Mouse (Mus musculus) lung, embryonic 16.5 days (tissue): ENCODE measurements around the gene Tnc. TPM values are rescaled to one million over a fixed set of nuclear protein-coding genes. Genes with fewer than 3 reads are reported as not detected.
"Not testable (repeated sequence)": the region's sequence is repeated elsewhere in the genome, so short reads cannot be mapped to it uniquely, and the experiment has no call there.

Source experiments
- ATAC-seq: fragments of 200-750 bp; cut with Nextera tagmentation; 2 replicates; pipeline ENCODE4 v1.8.0; 2017; ENCODE audit warnings: low read depth, mild to moderate bottlenecking, moderate library complexity
- H3K27ac ChIP-seq: fragments of 300-500 bp; sonication (generic); 2 replicates; pipeline ENCODE4 v1.5.1; 2014; ENCODE audit warnings: mild to moderate bottlenecking, control low read depth, low read length
- H3K27me3 ChIP-seq: fragments of 300-500 bp; sonication (generic); 2 replicates; pipeline ENCODE4 v1.6.1; 2014; ENCODE audit warnings: low read depth, low read length, mixed read lengths; ENCODE audit not compliant: control insufficient read depth, insufficient read depth
- H3K36me3 ChIP-seq: fragments of 300-500 bp; sonication (generic); 2 replicates; pipeline ENCODE4 v1.6.1; 2014; ENCODE audit warnings: low read length; ENCODE audit not compliant: control insufficient read depth, insufficient read depth
- H3K4me1 ChIP-seq: fragments of 300-500 bp; sonication (generic); replicated peaks from 2 replicates; pipeline ENCODE4 v1.6.1; 2014; ENCODE audit warnings: low read length, mixed read lengths; ENCODE audit not compliant: control insufficient read depth, insufficient read depth
- H3K4me2 ChIP-seq: fragments of 300-500 bp; sonication (generic); 2 replicates; pipeline ENCODE4 v1.6.1; 2014; ENCODE audit warnings: low read depth, low read length, control low read depth
- H3K4me3 ChIP-seq: fragments of 300-500 bp; sonication (generic); 2 replicates; pipeline ENCODE4 v1.5.1; 2014; ENCODE audit warnings: mild to moderate bottlenecking, low read length, control low read depth
- H3K9ac ChIP-seq: fragments of 300-500 bp; sonication (generic); 2 replicates; pipeline ENCODE4 v1.6.1; 2014; ENCODE audit warnings: low read length, control low read depth
- H3K9me3 ChIP-seq: fragments of 300-500 bp; sonication (generic); 2 replicates; pipeline ENCODE4 v1.6.1; 2016; ENCODE audit warnings: low read length; ENCODE audit not compliant: control insufficient read depth
- WGBS: fragments of 180-500 bp; shearing (Covaris S2); extraction: QIAGEN DNeasy Blood & Tissue Kit; methylation state at CpG from one replicate; pipeline ENCODE4 v1.1.7; 2014; 5-methylcytosine and 5-hydroxymethylcytosine counted together
- polyA plus RNA-seq: library from polyadenylated mRNA; unstranded; fragments of >200 nt; fragmentation: Nextera tagmentation; extraction: Ambion mirVana; gene quantifications from 2 replicates; pipeline ENCODE4 v1.2.1, GENCODE M21; 2015

Tnc gene
- polyA plus RNA-seq, 1 experiment from 2014 or later: 45.2 TPM

GRCm38 (mm10) chr4:63963410-63963809 is 83.4 kb downstream of the Tnc start:
- ATAC-seq: peak; percentile 69
- WGBS: 30% methylated on average over 1 of the region's 1 CpGs

GRCm38 (mm10) chr4:63961858-63962468 is 84.9 kb downstream of the Tnc start:
- H3K4me3 ChIP-seq: no peak overlapping the region
- no peaks in the 10 kb centered on the region for H3K27me3 ChIP-seq
- H3K9me3 ChIP-seq: no peaks in the 10 kb centered on the region
- ATAC-seq: no peak
- H3K4me2 ChIP-seq: no peak overlapping the region
- H3K27ac ChIP-seq: no peak overlapping the region
- H3K36me3 ChIP-seq: peaks cover 2% of the 10 kb centered on the region
- H3K9ac ChIP-seq: no peak overlapping the region
- WGBS: 88% methylated on average over 5 of the region's 5 CpGs
- no peaks in the 10 kb centered on the region; the same call in none of the 2 replicates for H3K4me1 ChIP-seq

More at GRCm38 (mm10) chr4:63963410-63963809, 83.4 kb downstream of the Tnc start:
- Histone ChIP-seq H3K27me3 (no peaks in the 10 kb centered on the region), H3K4me2 (no peak overlapping the region), H3K4me3 (no peak overlapping the region), H3K36me3 (peaks cover 2% of the 10 kb centered on the region), H3K27ac (no peak overlapping the region), H3K9me3 (no peaks in the 10 kb centered on the region), H3K9ac (no peak overlapping the region), H3K4me1 (no peaks in the 10 kb centered on the region; the same call in none of the 2 replicates)

GRCm38 (mm10) chr4:63958601-63959000 is 88.2 kb downstream of the Tnc start:
- no peak overlapping the region for H3K9ac ChIP-seq
- no peak overlapping the region for H3K27ac ChIP-seq
- no peaks in the 10 kb centered on the region for H3K27me3 ChIP-seq
- 37% methylated on average over 4 of the region's 4 CpGs for WGBS
- H3K36me3 ChIP-seq: no peaks in the 10 kb centered on the region; the same call in 1 of the 2 replicates
- no peak overlapping the region for H3K4me2 ChIP-seq
- no peaks in the 10 kb centered on the region; the same call in none of the 2 replicates for H3K4me1 ChIP-seq
- H3K4me3 ChIP-seq: no peak overlapping the region
- H3K9me3 ChIP-seq: no peaks in the 10 kb centered on the region
- ATAC-seq: 0 out of 2 replicates have a peak, but pooled peaks have one; percentile 23

GRCm38 (mm10) chr4:63950054-63950453 is 96.8 kb downstream of the Tnc start:
- Histone ChIP-seq H3K27ac (no peak overlapping the region), H3K4me3 (no peak overlapping the region), H3K9ac (no peak overlapping the region), H3K27me3 (no peaks in the 10 kb centered on the region), H3K9me3 (no peaks in the 10 kb centered on the region), H3K4me1 (no peaks in the 10 kb centered on the region), H3K36me3 (no peaks in the 10 kb centered on the region), H3K4me2 (no peak overlapping the region)
- WGBS: 79% methylated on average over 9 of the region's 9 CpGs
- no peak for ATAC-seq

GRCm38 (mm10) chr4:63948688-63949073 is 98.1 kb downstream of the Tnc start:
- not testable (repeated sequence) for H3K27me3 ChIP-seq, H3K36me3 ChIP-seq, H3K4me3 ChIP-seq, H3K4me2 ChIP-seq, H3K27ac ChIP-seq, H3K9me3 ChIP-seq, ATAC-seq, H3K9ac ChIP-seq, H3K4me1 ChIP-seq
- WGBS: 80% methylated on average over 5 of the region's 5 CpGs

GRCm38 (mm10) chr4:63948066-63948687 is 98.6 kb downstream of the Tnc start:
- peak; percentile 62 for ATAC-seq
- H3K4me2 ChIP-seq: peak overlapping the region; percentile 41
- H3K9ac ChIP-seq: no peak overlapping the region
- no peaks in the 10 kb centered on the region for H3K4me1 ChIP-seq
- no peak overlapping the region for H3K27ac ChIP-seq
- H3K9me3 ChIP-seq: no peaks in the 10 kb centered on the region
- 38% methylated on average over 12 of the region's 12 CpGs for WGBS
- H3K36me3 ChIP-seq: no peaks in the 10 kb centered on the region
- no peaks in the 10 kb centered on the region for H3K27me3 ChIP-seq
- 0 out of 2 replicates have a peak overlapping the region, but pooled peaks have one; percentile 20 for H3K4me3 ChIP-seq

GRCm38 (mm10) chr4:63943813-63944212 is 103.0 kb downstream of the Tnc start:
- Histone ChIP-seq H3K27me3 (no peaks in the 10 kb centered on the region), H3K4me2 (no peak overlapping the region), H3K4me1 (no peaks in the 10 kb centered on the region), H3K27ac (no peak overlapping the region), H3K9ac (no peak overlapping the region), H3K4me3 (no peak overlapping the region), H3K9me3 (no peaks in the 10 kb centered on the region), H3K36me3 (no peaks in the 10 kb centered on the region)
- no peak for ATAC-seq
- 65% methylated on average over 5 of the region's 5 CpGs for WGBS

- Histone ChIP-seq H3K9me3 (no peaks in the 10 kb centered on the region), H3K36me3 (no peaks in the 10 kb centered on the region), H3K9ac (no peak overlapping the region), H3K4me2 (no peak overlapping the region), H3K27ac (no peak overlapping the region), H3K4me1 (no peaks in the 10 kb centered on the region), H3K27me3 (no peaks in the 10 kb centered on the region), H3K4me3 (no peak overlapping the region)
- no peak for ATAC-seq
- WGBS: 92% methylated on average over 3 of the region's 3 CpGs
Measured at GRCm38 (mm10) chr4:63942875-63943274, 103.9 kb downstream of the Tnc start.

GRCm38 (mm10) chr4:63941420-63941819 is 105.4 kb downstream of the Tnc start:
- no peak overlapping the region for H3K9ac ChIP-seq
- H3K4me3 ChIP-seq: no peak overlapping the region
- H3K27ac ChIP-seq: no peak overlapping the region
- 87% methylated on average over 2 of the region's 2 CpGs for WGBS
- H3K4me2 ChIP-seq: no peak overlapping the region
- no peaks in the 10 kb centered on the region for H3K27me3 ChIP-seq
- no peaks in the 10 kb centered on the region for H3K9me3 ChIP-seq
- no peak for ATAC-seq
- H3K4me1 ChIP-seq: no peaks in the 10 kb centered on the region
- H3K36me3 ChIP-seq: no peaks in the 10 kb centered on the region
